19 mouse cellular contexts compared by ENCODE assay signal in the genomic region with DNA sequence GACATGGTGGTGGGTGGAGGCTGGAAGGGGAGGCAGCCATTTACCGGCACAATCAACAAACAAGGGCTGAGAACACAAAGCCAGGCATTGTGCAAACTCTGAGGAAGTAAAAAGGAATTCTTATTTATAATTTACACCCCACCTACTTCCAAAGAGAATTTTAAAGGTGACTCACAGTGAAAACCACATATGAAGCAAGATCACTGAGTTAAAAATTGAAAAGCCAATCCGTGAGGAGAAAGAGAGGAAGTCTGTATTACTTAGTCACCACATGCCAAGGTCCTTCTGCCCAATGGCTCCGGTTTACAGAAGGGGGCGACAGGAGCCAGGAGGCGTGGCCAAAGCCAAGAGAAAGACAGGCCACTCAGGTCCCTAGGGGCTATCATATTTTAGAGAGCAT.
DNase-seq lines count a peak whose midpoint lies in the region; ATAC-seq and TF ChIP-seq lines count a peak whose summit lies in the region.
"Had no signal": no experiment of that assay in that cellular context is flagged by ENCODE, and none has a peak within 500 bp of the region (broad histone marks: within the 10 kb centered on the region; RNA-seq: fewer than 3 reads in every experiment).

No protein-coding gene starts in this region.

- no peak overlapping the region for H3K4me3 ChIP-seq in gastrocnemius, adult 2 months
- H3K4me3 ChIP-seq: forebrain, embryonic 15.5 days; midbrain, embryonic 15.5 days; stomach, embryonic 15.5 days had no signal

- peak overlapping the region; percentile 12 for H3K27ac ChIP-seq in gastrocnemius, adult 2 months
- H3K27ac ChIP-seq: forebrain, embryonic 15.5 days; liver, embryonic 14.5 days; midbrain, embryonic 15.5 days; stomach, embryonic 15.5 days had no signal

- DNase-seq in gastrocnemius, adult 2 months, result peak; percentile 46
- no peak for DNase-seq in gastrocnemius, postnatal 36 days
- peak; percentile 84 for DNase-seq in NIH3T3 (ENCODE audit: low read depth)
- DNase-seq in fibroblast of lung, adult 2 months (ENCODE audit: low read depth), result peak; percentile 88
- no peak for DNase-seq in cerebellum, adult 8-10 months
- DNase-seq in thymus, adult 18-20 months, result no peak
- DNase-seq: cerebellum, adult 2 months; embryo, embryonic 11 days; gastrocnemius, postnatal 14 days; kidney, adult 8-10 months; kidney, postnatal 4 days; layer of hippocampus, postnatal 36 days; thymus, postnatal 14 days had no signal

- intact Hi-C loops in gastrocnemius, adult 2 months (cut with DNase I), result no loop called here
- intact Hi-C loops in gastrocnemius, postnatal 36 days (cut with DNase I), result no loop called here

- TF ChIP-seq CTCF in gastrocnemius, adult 2 months (IDR thresholded peaks at IDR 0.05), result no peak

- ATAC-seq in neutrophil, adult 5-6 weeks (ENCODE audit: extremely low read depth, insufficient number of reproducible peaks, low FRiP score, poor library complexity, severe bottlenecking), result peak; percentile 64
- ATAC-seq in frontal cortex, adult (ENCODE audit: low TSS enrichment), result no peak
- ATAC-seq: forebrain, embryonic 15.5 days; midbrain, embryonic 15.5 days had no signal

Comparison
In these comparisons a context has a peak if more than half of its experiments do, and no peak if none do; other contexts are left out.
1. DNase-seq: peak in gastrocnemius, adult 2 months (single experiment), NIH3T3 (single experiment) and fibroblast of lung, adult 2 months (single experiment); none in gastrocnemius, postnatal 36 days (0 of 2), cerebellum, adult 8-10 months (single experiment) and thymus, adult 18-20 months (0 of 2).